Mouse (Mus musculus) CD4-positive, CD25-positive, alpha-beta regulatory T cell, adult 2 months (primary cell): Measurements from ENCODE around the gene Mmp20.
A peak's percentile ranks its signal among the peaks of the same experiment; 100 is the strongest.

Source experiments
- DNase-seq: peaks from one replicate; pipeline ENCODE4 v3.0.0-alpha.2; 2012; ENCODE audit warnings: low read depth, low spot score

Mmp20 gene

DNA sequence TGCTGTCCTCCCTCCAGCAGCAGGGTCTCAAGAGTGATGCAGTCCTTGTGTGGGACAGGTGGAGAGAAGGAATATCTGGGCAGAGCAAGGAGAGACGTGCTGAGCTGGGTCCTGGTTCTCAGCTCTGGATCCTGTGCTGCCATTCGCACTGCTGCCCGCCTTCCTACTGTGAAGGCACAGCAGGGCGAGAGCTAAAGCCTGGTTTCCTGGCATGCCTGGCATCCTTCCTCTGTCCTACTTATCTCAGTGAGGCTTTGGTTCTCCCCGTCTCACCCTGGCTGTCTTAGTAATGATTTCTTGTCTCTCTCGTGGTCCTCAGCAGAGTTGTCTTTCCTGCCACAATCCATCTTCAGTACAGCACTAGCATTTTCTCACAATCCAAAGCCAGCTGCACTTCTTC is 61.8 kb downstream of the Mmp20 start:
- no peak for DNase-seq

DNA sequence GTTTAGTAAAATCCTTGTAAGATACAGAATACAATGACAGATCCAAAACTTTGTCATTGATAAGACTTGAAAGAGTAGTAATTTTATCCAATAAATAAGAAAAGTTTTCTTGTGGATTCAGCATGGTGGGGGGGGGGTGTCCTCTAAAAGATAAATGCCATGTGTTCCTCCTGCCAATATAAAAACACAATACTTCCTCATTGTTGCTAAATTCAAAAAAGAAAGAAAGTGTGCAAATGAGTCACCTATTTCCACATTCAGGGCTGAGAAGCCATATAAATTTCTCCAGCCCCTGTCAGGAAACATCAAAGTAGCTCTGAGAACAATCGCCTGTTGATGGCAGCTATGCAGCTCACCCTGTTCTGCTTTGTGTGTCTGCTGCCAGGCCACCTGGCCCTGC is 63.8 kb downstream of the Mmp20 start, which contains the start of gene Mmp7:
Mmp7 (plus strand) TSS at position 301 of the 400 bp plus-strand sequence.
- DNase-seq = no peak

DNA sequence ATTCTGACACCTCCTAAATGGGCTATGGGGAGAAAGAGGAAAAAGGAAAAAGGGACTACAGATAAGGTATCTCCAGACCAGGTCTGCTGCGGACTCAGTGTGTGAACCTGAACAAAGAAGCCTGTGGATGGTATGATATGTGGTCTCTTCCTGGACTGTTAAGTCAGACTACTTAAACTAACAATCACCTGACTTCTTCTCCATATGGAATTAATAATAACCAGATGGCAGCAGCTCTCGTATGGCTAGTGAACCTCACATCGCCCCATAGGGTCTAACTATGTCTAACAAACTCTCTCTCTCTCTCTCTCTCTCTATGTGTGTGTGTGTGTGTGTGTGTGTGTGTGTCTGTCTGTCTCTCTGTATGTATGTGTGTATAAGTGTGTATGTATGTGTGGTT is 65.9 kb downstream of the Mmp20 start:
- no peak for DNase-seq

DNA sequence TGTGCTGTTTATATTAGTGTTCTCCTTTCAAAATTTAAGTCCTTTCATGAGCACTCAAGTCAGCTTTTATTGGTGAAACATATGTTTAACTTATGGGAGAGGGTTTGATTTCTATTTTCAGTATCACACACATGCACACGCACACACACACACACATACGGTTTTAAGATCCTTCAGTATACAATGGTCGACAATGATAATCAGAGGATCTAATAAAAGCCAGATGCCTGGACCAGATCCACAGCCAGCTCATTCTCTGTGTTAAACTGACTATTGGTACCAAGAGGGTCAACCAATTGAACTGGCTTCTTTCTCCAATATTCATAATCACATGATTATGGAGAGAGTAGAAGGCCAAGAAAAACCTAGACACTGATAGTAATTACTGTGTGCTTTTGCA is 67.6 kb downstream of the Mmp20 start:
- DNase-seq = no peak

GRCm38 (mm10) chr9:7708698-7709097 is 80.7 kb downstream of the Mmp20 start:
- no peak for DNase-seq

- DNase-seq = no peak
Measured at GRCm38 (mm10) chr9:7711196-7711595, 83.2 kb downstream of the Mmp20 start.

GRCm38 (mm10) chr9:7714062-7714907 is 86.3 kb downstream of the Mmp20 start:
- DNase-seq = peak; percentile 84

DNA sequence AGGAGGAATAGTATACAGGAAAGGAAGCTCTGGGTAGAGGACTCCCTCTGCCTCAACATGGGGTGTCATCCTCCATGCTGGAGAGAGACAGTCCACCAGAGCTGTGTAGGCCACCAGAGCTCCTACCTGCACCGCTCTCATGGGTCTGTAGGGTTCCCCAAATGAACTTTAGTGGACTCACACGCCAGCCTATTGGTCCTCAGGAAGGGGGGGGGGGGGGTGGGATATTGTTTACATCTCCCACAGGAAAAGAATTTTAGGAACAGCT is 86.8 kb downstream of the Mmp20 start:
- DNase-seq = no peak

DNA sequence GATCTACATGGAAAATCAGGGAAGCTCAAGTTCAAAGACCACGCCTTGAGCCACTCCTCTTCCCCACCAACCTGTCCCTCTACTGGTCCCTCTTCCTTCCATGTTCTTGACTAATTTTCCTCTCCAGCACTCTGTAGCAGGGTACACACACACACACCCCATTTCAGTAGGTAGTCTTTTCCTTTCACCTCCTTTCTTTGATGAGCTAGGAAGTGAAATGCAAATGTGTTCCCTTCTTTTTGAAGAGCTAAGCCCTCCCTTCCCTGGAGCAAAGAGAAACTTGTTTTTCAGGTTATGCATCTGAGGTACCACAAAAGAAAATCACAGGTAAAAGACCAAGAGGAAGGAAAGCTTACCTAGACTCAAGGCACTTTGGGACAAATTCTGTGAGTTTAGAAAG is 93.5 kb downstream of the Mmp20 start:
- no peak for DNase-seq
